Comparison of ENCODE assay signal across 8 mouse cellular contexts in the genomic region with DNA sequence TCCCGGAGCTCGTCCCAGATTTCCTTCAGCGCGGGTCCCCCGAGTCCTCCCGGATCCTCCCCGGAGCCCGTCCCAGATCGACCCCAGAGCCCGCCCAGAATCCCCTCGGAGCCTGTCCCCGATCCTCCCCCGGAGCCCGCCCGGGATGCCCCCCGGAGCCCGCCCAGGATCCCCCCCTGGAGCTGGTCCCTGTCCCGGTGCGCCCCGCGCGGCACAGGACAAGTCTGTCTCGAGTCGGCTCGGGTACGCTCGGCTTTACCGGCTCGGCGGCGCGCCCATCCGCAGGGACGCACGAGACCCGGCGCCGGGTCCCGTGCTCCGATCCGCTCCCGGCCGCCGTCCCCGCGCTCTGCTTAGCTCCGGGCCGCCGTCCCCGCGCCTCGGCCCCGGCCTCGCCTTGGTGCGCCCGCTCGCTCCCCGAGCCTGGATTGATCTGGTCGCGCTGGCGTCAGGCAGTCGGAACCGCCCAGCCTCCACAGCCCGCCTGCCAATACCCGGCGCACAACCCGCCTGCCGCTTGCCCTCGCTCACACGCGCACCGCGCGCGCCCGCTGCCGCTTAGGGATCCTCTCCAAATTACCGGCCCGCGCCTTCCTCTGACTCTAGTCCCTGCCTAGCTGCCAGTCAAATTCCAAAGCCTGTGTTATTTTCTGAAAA. TPM values are rescaled to one million over a fixed set of nuclear protein-coding genes. Genes with fewer than 3 reads are reported as not detected.
DNase-seq lines count a peak whose midpoint lies in the region; ATAC-seq and TF ChIP-seq lines count a peak whose summit lies in the region.

Gene Smad1, minus strand, starts transcription at position 525 of the 657 bp plus-strand sequence.

- H3K27me3 ChIP-seq in intestine, postnatal 0 days (replicated peaks; ENCODE audit: control insufficient read depth, insufficient read depth, low read length), result no peaks in the 10 kb centered on the region
- H3K27me3 ChIP-seq in midbrain, embryonic 10.5 days (ENCODE audit: low read depth, poor library complexity, severe bottlenecking), result no peaks in the 10 kb centered on the region

- peak within 1 kb of the TSS; percentile 97 for H3K9ac ChIP-seq in intestine, postnatal 0 days (ENCODE audit: low read depth, low read length)

- peak within 1 kb of the TSS; percentile 97 for H3K27ac ChIP-seq in intestine, postnatal 0 days (ENCODE audit: low read depth, low read length)
- peak within 1 kb of the TSS; percentile 99 for H3K27ac ChIP-seq in midbrain, embryonic 10.5 days (replicated peaks)

- 0 out of 2 replicates have a peak, but pooled peaks cover 3% of the 10 kb centered on the region for H3K4me1 ChIP-seq in intestine, postnatal 0 days (replicated peaks; ENCODE audit: control insufficient read depth, insufficient read depth, low read length)
- H3K4me1 ChIP-seq in midbrain, embryonic 10.5 days, result peaks cover 31% of the 10 kb centered on the region

- peak; percentile 96 to 99 for DNase-seq in adrenal gland, adult (ENCODE audit: inconsistent age in 2 of 2, low spot score in 1 of 2)
- DNase-seq in embryo, embryonic 11 days, result peak; percentile 97
- no peak for DNase-seq in gonadal fat pad, adult 2 months (ENCODE audit: low read depth)
- DNase-seq in left cerebral cortex, postnatal 36 days (ENCODE audit: low spot score in 2 of 2), result peak; percentile 95 to 97
- peak; percentile 95 for DNase-seq in midbrain, embryonic 10.5 days (ENCODE audit: low spot score)
- peak; percentile 92 to 93 for DNase-seq in right cerebral cortex, postnatal 36 days (ENCODE audit: low spot score in 2 of 2)
- peak; percentile 91 to 95 for DNase-seq in urinary bladder, postnatal 4 days (ENCODE audit: low spot score in 2 of 2)

- H3K9me3 ChIP-seq in intestine, postnatal 0 days (ENCODE audit: control insufficient read depth), result no peaks in the 10 kb centered on the region
- H3K9me3 ChIP-seq in midbrain, embryonic 10.5 days (replicated peaks), result no peaks in the 10 kb centered on the region

- peak within 1 kb of the TSS; percentile 95 for H3K4me3 ChIP-seq in intestine, postnatal 0 days (ENCODE audit: low read depth, low read length)
- H3K4me3 ChIP-seq in midbrain, embryonic 10.5 days, result peak within 1 kb of the TSS; percentile 97

- H3K36me3 ChIP-seq in intestine, postnatal 0 days (ENCODE audit: control insufficient read depth, insufficient read depth), result no peaks in the 10 kb centered on the region
- H3K36me3 ChIP-seq in midbrain, embryonic 10.5 days, result 0 out of 2 replicates have a peak, but pooled peaks cover 6% of the 10 kb centered on the region

- ATAC-seq in intestine, postnatal 0 days, result peak; percentile 95

- intact Hi-C loops in left cerebral cortex, postnatal 36 days (cut with DNase I), result loop anchor here (2.0 to 5.0 kb wide), 4 partner anchors 42 to 238 kb away; partner anchors contain the start of genes Mmaa and Otud4

- TF ChIP-seq CTCF in intestine, postnatal 0 days (IDR thresholded peaks at IDR 0.05; ENCODE audit: low read depth), result 0 out of 2 replicates have a peak, but pooled peaks have one; percentile 12

- WGBS in intestine, postnatal 0 days, result under 1% methylated on average over 72 of the region's 80 CpGs
- WGBS in midbrain, embryonic 10.5 days, result under 1% methylated on average over 78 of the region's 80 CpGs

- peak within 1 kb of the TSS; percentile 89 for H3K4me2 ChIP-seq in intestine, postnatal 0 days (replicated peaks; ENCODE audit: low read depth)

RNA-seq across cellular contexts. Expression of gene Smad1, which starts in this region (rescaled TPM):
- 35.7 and 39.8 TPM in 2 replicates for polyA plus RNA-seq in gonadal fat pad, adult 2 months (2012; rRNA removed)
- 27.3 and 27.4 TPM in 2 replicates for polyA plus RNA-seq in intestine, postnatal 0 days (2015; fragmentation: Nextera tagmentation; extraction: Ambion mirVana)
- total RNA-seq in left cerebral cortex, postnatal 36 days (2021), result 10 to 100 TPM; 29.4 to 30.1 TPM
- 36.1 and 39.0 TPM in 2 replicates for polyA plus RNA-seq in midbrain, embryonic 10.5 days (2016; fragmentation: Nextera tagmentation; extraction: Ambion mirVana)
